Mouse (Mus musculus) kidney, postnatal 4 days (tissue): ENCODE data around the gene Kpnb1.
"Not testable (repeated sequence)": the region's sequence is repeated elsewhere in the genome, so short reads cannot be mapped to it uniquely, and the experiment has no call there.

Source experiments
- DNase-seq, 2 experiments: peaks; one replicate each; pipeline ENCODE4 v3.0.0; 2021; ENCODE audit warnings: mixed read lengths in 2 of 2

Kpnb1 gene

GRCm38 (mm10) chr11:97187764-97188642 lies at the start of gene Kpnb1:
Gene Kpnb1, minus strand, starts transcription at chr11:97187881.
- peak; percentile 98 to 99 for DNase-seq

GRCm38 (mm10) chr11:97232436-97232835 lies 44.8 kb upstream of the Kpnb1 start:
- DNase-seq = no peak

GRCm38 (mm10) chr11:97229396-97229795 lies 41.7 kb upstream of the Kpnb1 start:
- no peak for DNase-seq

GRCm38 (mm10) chr11:97228985-97229384 lies 41.3 kb upstream of the Kpnb1 start:
- DNase-seq = no peak

- DNase-seq = no peak
These were observed 38.5 kb upstream of the Kpnb1 start for GRCm38 (mm10) chr11:97226131-97226530.

- no peak for DNase-seq
These were observed 35.8 kb upstream of the Kpnb1 start for GRCm38 (mm10) chr11:97223485-97223884.

DNA sequence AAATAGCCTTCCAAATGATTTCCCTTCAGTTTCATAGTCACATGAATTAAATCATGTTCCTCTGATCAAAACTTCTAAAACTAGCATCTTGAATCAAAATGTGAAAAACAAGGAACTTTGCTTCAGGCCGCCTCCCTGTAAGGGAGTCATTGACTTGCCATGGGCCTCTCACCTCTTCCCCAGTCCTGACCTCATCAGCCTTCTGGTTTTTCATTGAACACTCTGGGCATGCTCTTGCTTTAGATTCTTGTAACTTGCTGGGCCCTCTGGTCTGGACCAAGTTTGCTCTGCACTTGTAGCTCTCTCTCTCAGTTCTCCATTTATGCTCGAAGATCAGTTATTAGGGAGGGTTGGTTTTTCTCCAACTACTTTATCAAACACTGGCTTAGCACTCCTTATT lies 33.9 kb upstream of the Kpnb1 start:
- no peak for DNase-seq

GRCm38 (mm10) chr11:97220211-97220610 lies 32.5 kb upstream of the Kpnb1 start:
- DNase-seq = no peak

GRCm38 (mm10) chr11:97214411-97214810 lies 26.7 kb upstream of the Kpnb1 start:
- no peak for DNase-seq

DNA sequence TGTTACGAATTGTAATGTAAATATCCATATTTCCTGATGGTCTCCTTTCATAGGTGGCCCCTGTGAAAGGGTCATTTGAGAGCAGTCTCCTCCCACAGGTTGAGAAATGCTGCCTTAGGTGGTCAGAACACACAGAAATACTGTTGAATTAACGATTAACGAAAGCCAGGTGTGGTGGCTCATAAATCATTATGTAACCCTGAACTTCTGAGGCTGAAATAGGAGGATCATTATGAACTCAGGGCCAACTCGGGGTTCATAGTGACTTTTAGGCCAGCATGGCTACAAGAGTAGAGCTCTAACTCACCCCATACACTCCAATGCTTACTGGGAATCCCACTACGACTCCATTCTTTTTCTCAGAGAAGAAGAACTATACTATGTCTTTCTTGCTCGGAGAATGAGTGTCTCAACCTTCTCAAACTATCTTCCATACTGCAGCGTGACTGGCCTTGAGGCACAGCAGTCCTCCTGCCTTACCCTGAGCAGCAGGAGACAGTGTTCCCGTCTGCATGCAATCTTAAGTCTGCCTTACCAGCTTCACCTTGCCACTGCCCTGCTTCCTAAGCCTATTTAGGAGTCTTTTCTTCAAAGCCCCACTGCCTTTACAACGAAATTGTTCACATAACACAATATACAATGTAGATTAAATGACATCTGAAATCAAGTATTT lies 23.2 kb upstream of the Kpnb1 start:
- DNase-seq = no peak

- DNase-seq = no peak
These were observed 19.3 kb upstream of the Kpnb1 start for GRCm38 (mm10) chr11:97207011-97207422.

- DNase-seq = no peak
These were observed 11.8 kb upstream of the Kpnb1 start for GRCm38 (mm10) chr11:97199519-97199918.

GRCm38 (mm10) chr11:97198601-97199000 lies 10.9 kb upstream of the Kpnb1 start:
- peak; percentile 72 to 74 for DNase-seq

GRCm38 (mm10) chr11:97197021-97197420 lies 9.3 kb upstream of the Kpnb1 start:
- DNase-seq = no peak

- peak; percentile 16 to 17 for DNase-seq
These were observed 8.9 kb upstream of the Kpnb1 start for GRCm38 (mm10) chr11:97196541-97196940.

GRCm38 (mm10) chr11:97192621-97192951 lies 4.9 kb upstream of the Kpnb1 start:
- no peak for DNase-seq

DNA sequence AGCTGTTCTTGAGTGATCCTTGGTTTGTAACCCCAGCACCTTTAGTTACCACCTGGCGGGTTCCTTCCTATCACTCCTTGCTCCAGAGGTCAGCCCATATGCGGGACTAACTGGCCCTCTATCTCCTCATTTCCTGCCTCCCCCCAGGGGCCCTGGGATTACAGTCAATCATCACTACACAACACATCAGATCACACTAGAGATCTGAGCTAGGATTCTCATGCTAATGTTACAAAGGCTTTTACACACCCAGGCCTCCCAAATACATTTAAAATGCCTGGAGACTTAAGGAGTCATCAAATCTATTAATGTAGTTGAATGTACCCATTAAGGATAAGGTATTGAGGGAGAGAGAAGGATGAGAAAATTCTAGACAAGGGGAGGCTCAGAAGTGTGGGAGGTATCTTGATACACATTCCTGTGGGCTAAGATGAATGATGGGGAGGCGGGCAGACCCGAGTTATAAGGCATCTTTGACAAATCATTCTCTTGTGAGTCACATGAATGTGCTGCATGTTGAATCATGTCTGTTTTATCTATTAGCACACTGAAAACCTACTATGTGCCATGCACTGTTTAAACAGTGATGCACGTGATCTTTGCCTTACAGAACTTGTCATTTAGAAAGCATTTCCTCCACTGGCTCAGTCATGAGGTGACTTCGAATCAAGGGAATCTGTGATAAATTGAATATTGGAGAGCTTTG lies 4.4 kb upstream of the Kpnb1 start:
- DNase-seq = no peak

GRCm38 (mm10) chr11:97190992-97191391 lies 3.3 kb upstream of the Kpnb1 start:
- no peak for DNase-seq

- DNase-seq = not testable (repeated sequence)
These were observed 2.0 kb upstream of the Kpnb1 start for GRCm38 (mm10) chr11:97189645-97190044.

GRCm38 (mm10) chr11:97189231-97189630 lies 1.6 kb upstream of the Kpnb1 start:
- peak in 1 of 2 experiments; percentile 9 for DNase-seq

- DNase-seq = no peak
These were observed 918 bp upstream of the Kpnb1 start for GRCm38 (mm10) chr11:97188643-97188955.

DNA sequence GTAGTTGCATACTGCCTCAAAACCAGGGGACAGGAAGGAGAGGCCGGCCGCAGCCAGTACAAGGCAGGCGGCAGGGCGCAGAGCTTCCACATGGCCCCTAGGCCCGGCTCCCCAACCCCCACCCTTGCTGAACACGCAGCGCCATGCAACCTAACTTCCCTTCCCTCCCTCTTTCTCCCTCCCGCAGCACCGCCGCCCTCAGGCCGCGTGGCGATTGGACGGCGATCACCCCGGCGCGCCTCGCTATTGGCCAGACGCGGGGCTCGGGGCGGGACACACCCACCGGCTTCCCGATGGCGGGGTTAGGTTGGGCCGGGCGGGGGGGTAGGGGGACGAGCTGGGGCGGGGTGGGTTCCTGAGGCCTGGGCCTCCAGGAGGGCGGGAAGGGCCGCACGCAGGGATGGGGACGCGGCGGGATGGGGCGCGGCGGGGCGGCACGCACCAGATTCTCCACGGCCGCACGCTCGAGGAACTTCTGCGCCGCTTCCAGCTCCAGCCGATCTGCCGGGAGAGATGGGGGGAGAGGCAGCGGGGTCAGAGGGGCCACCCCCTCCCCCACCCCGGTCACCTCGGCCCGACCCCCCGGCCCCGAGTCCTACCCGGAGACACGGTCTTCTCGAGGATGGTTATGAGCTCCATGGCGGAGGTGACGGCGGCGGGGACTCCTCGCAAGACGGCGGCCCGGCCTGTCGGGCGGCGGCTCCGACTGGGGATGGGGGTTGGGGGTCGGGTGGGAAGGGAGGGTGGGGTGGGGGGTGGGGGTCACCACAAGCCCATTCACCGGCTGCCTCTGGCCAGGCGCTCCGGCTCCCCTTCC lies 526 bp downstream of the Kpnb1 start:
- peak; percentile 98 to 99 for DNase-seq
